Mouse (Mus musculus) intestine, postnatal 0 days (tissue): ENCODE measurements around the gene Dync1i1. TPM values are rescaled to one million over a fixed set of nuclear protein-coding genes. Genes with fewer than 3 reads are reported as not detected.

Experiments used
- ATAC-seq: fragments of 200-750 bp; cut with Nextera tagmentation; 2 replicates; pipeline ENCODE4 v1.8.0; 2017; ENCODE audit warnings: mild to moderate bottlenecking, moderate TSS enrichment, moderate library complexity
- H3K27ac ChIP-seq: fragments of 300-500 bp; sonication (generic); 2 replicates; pipeline ENCODE4 v1.5.1; 2014; ENCODE audit warnings: mild to moderate bottlenecking, low read depth, low read length, moderate library complexity
- H3K27me3 ChIP-seq: fragments of 300-500 bp; sonication (generic); replicated peaks from 2 replicates; pipeline ENCODE4 v1.6.1; 2014; ENCODE audit warnings: low read length, mixed read lengths; ENCODE audit not compliant: control insufficient read depth, insufficient read depth
- H3K36me3 ChIP-seq: fragments of 300-500 bp; sonication (generic); 2 replicates; pipeline ENCODE4 v1.6.1; 2014; ENCODE audit warnings: mild to moderate bottlenecking, moderate library complexity; ENCODE audit not compliant: control insufficient read depth, insufficient read depth
- H3K4me1 ChIP-seq: fragments of 300-500 bp; sonication (generic); replicated peaks from 2 replicates; pipeline ENCODE4 v1.6.1; 2014; ENCODE audit warnings: antibody characterized with exemption, low read length, mixed read lengths; ENCODE audit not compliant: control insufficient read depth, insufficient read depth
- H3K4me2 ChIP-seq: fragments of 300-500 bp; sonication (generic); replicated peaks from 2 replicates; pipeline ENCODE4 v1.6.1; 2014; ENCODE audit warnings: low read depth, mild to moderate bottlenecking, moderate library complexity
- H3K4me3 ChIP-seq: fragments of 300-500 bp; sonication (generic); 2 replicates; pipeline ENCODE4 v1.5.1; 2014; ENCODE audit warnings: low read depth, low read length
- H3K9ac ChIP-seq: fragments of 300-500 bp; sonication (generic); 2 replicates; pipeline ENCODE4 v1.6.1; 2014; ENCODE audit warnings: mild to moderate bottlenecking, low read depth, low read length
- H3K9me3 ChIP-seq: fragments of 300-500 bp; sonication (generic); 2 replicates; pipeline ENCODE4 v1.6.1; 2016; ENCODE audit warnings: mixed run types; ENCODE audit not compliant: control insufficient read depth
- CTCF ChIP-seq: sonication (generic); IDR thresholded peaks from 2 replicates; pipeline ENCODE4 v1.5.1; 2016; ENCODE audit warnings: low read depth, mild to moderate bottlenecking, control low read depth, antibody characterized with exemption, moderate library complexity
- WGBS: fragments of 180-500 bp; shearing (Covaris S2); extraction: QIAGEN DNeasy Blood & Tissue Kit; methylation state at CpG from one replicate; pipeline ENCODE4 v1.1.7; 2014; 5-methylcytosine and 5-hydroxymethylcytosine counted together
- polyA plus RNA-seq: library from polyadenylated mRNA; unstranded; fragments of >200 nt; fragmentation: Nextera tagmentation; extraction: Ambion mirVana; gene quantifications from 2 replicates; pipeline ENCODE4 v1.2.1, GENCODE M21; 2015

Dync1i1 gene
- polyA plus RNA-seq, 1 experiment from 2014 or later, result 0.53 TPM

DNA sequence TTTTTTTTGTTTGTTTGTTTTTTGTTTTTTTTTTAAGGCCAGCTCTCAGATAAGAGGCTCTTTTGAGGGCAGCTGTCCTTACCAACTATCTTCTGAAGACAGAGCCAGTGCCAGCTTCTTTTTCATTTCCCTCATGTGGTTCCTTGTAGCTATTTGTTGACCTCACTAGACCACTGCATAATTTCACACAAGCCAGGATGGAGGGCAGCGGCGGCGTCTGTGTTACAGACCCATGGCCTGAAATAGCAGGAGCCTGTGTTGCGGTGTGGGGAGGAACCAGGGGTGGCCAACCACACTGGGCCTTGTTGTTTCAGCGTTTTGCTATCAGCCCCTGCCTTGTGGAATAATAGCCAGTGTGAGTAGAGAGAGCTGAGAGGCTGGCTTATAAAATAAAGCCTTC lies 145.6 kb downstream of the Dync1i1 start:
- Histone ChIP-seq H3K9ac (no peak overlapping the region), H3K27me3 (no peaks in the 10 kb centered on the region), H3K4me2 (no peak overlapping the region), H3K4me3 (no peak overlapping the region), H3K27ac (no peak overlapping the region), H3K4me1 (no peaks in the 10 kb centered on the region), H3K9me3 (no peaks in the 10 kb centered on the region), H3K36me3 (no peaks in the 10 kb centered on the region)
- TF ChIP-seq CTCF, result no peak
- WGBS, result 75% methylated on average over 5 of the region's 5 CpGs
- ATAC-seq, result no peak

DNA sequence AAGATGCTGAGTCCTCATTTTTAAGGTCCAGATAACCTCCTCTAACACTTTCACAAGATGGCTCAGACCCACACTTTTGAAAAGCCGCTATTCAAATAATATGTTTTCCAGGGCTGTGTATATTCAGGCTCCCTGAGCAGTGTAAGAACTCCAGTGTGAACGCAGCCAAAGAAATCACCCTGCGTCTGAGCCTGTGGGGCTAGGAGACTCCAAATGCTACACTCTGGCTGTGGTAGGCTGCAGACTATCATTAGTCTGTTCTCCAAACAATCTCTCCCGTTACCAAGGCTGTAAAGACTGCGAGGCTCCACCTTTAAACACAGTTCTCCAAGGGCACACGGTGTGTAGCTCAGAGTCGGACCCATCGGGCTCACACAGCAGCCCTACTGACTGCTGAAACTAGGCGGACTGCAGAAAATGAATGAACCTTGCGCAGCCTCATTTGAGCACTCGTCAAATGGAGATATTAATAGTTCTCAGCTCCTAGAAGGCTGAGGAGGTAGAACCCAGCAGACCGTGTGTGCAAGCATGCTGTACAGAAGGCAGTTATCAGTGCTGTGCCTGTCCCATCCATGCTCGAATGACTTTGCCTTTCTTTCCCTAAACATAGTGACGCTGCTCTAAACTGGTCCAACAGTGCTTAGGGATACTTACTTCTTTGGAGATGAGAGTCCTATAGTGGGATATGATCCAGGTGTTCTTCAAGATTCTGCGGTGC lies 146.3 kb downstream of the Dync1i1 start:
- Histone ChIP-seq H3K4me3 (no peak overlapping the region), H3K9me3 (no peaks in the 10 kb centered on the region), H3K4me2 (no peak overlapping the region), H3K9ac (no peak overlapping the region), H3K36me3 (no peaks in the 10 kb centered on the region), H3K4me1 (no peaks in the 10 kb centered on the region), H3K27ac (no peak overlapping the region), H3K27me3 (no peaks in the 10 kb centered on the region)
- WGBS, result 58% methylated on average over 15 of the region's 15 CpGs
- ATAC-seq, result no peak
- TF ChIP-seq CTCF, result no peak

DNA sequence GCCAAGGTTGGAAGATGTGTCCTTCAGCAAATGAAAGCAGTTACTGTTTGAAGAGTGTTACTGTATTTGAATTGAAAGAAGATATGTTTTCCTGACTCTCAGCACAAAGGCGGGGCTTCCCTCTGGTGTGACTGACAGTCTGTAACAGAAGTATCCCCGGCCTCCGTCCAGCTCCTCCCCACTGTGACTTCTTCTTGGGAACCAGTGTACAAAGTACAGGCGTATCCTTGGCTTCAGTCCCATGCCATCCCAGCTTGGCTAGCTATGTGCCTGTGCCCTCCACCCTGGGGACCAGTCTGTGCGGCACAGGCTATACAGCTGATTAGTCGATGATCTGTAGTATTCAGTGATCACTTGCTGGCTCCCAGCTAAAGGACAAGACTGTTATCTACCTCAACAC lies 163.9 kb downstream of the Dync1i1 start:
- no peaks in the 10 kb centered on the region for H3K36me3 ChIP-seq
- ATAC-seq, result no peak
- H3K4me2 ChIP-seq, result no peak overlapping the region
- H3K27me3 ChIP-seq, result no peaks in the 10 kb centered on the region
- H3K9me3 ChIP-seq, result no peaks in the 10 kb centered on the region
- WGBS, result 79% methylated on average over 6 of the region's 6 CpGs
- no peak overlapping the region for H3K4me3 ChIP-seq
- H3K27ac ChIP-seq, result no peak overlapping the region
- no peak overlapping the region for H3K9ac ChIP-seq
- no peak for TF ChIP-seq CTCF
- no peaks in the 10 kb centered on the region for H3K4me1 ChIP-seq

DNA sequence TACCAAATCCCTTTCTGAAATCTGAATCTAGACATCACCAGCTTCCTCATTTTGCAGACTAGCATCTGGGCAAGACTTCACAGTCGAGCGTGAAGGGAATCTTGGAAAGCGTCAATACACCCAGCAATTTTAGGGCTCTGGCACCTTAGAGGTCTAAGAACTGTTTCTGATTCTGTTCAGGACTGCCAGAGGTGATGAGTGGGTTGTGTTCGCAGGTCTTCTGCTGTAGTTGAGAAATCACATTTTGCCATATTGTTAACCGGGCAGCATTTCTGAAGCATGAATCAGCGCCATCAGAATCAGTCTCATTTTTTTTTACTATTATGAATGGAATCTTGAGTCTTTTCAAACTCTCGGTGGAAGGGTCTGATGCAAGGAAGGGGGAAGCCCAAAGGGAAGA lies 185.9 kb downstream of the Dync1i1 start:
- H3K27me3 ChIP-seq, result no peaks in the 10 kb centered on the region
- no peaks in the 10 kb centered on the region for H3K4me1 ChIP-seq
- no peak for TF ChIP-seq CTCF
- no peaks in the 10 kb centered on the region for H3K9me3 ChIP-seq
- no peak overlapping the region for H3K9ac ChIP-seq
- ATAC-seq, result no peak
- no peak overlapping the region for H3K27ac ChIP-seq
- H3K36me3 ChIP-seq, result no peaks in the 10 kb centered on the region
- 86% methylated on average over 7 of the region's 7 CpGs for WGBS
- H3K4me3 ChIP-seq, result no peak overlapping the region
- H3K4me2 ChIP-seq, result no peak overlapping the region

DNA sequence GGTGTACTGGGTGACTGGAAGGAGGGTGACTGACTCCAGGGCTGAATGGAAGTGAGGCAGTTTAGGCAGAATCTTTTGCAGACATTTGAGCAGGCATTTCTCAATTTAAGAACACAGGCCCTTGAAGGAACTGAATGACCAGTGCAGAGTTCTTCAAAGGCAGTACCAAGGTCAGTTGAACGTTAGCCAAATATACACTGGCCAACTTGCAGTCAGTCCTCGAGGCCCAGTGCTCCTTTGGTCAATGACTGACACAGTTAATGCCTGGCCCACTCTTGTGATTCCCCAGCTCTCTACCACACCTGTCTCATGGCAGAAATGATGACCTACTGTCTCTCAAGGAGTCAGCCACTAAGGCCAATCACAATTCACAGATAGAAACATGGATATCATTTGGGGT lies 189.6 kb downstream of the Dync1i1 start:
- 64% methylated on average over 2 of the region's 2 CpGs for WGBS
- H3K27me3 ChIP-seq, result no peaks in the 10 kb centered on the region
- H3K4me2 ChIP-seq, result no peak overlapping the region
- H3K4me3 ChIP-seq, result no peak overlapping the region
- H3K4me1 ChIP-seq, result no peaks in the 10 kb centered on the region
- H3K36me3 ChIP-seq, result no peaks in the 10 kb centered on the region
- H3K9ac ChIP-seq, result no peak overlapping the region
- H3K9me3 ChIP-seq, result no peaks in the 10 kb centered on the region
- no peak overlapping the region for H3K27ac ChIP-seq
- no peak for TF ChIP-seq CTCF
- no peak for ATAC-seq

DNA sequence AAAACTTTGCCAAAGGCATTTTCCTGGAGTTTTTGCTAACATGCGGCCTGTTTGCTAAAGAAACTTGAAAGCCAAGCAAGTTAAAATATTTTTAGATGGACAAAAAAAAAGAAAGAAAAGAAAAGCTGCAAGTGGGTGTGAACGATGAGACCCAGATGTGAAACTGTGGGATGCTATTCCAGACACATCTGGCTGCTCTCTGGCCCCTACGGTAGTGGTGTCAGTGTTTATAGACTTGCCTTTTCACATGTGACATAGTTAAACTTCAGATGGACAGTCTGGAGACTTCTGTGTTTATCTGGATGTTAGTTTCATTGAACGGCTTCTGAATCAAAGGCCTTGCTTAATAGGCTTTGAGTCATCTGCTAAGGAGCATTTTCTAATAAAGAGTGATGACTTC lies 195.2 kb downstream of the Dync1i1 start:
- H3K4me1 ChIP-seq, result no peaks in the 10 kb centered on the region
- TF ChIP-seq CTCF, result no peak

More for the DNA sequence above, 195.2 kb downstream of the Dync1i1 start:
- H3K27me3 ChIP-seq, result no peaks in the 10 kb centered on the region
- H3K27ac ChIP-seq, result no peak overlapping the region
- no peak overlapping the region for H3K4me2 ChIP-seq
- ATAC-seq, result no peak
- 61% methylated on average over 4 of the region's 4 CpGs for WGBS
- H3K9ac ChIP-seq, result no peak overlapping the region
- H3K9me3 ChIP-seq, result no peaks in the 10 kb centered on the region
- no peak overlapping the region for H3K4me3 ChIP-seq
- no peaks in the 10 kb centered on the region for H3K36me3 ChIP-seq
